Mouse (Mus musculus) monocyte, adult 5-6 weeks (primary cell): ENCODE data around the gene C130050O18Rik. TPM values are rescaled to one million over a fixed set of nuclear protein-coding genes. Genes with fewer than 3 reads are reported as not detected.

Experiments
- ATAC-seq: fragments of 153-309, 156-312 bp; replicated peaks from 2 replicates; pipeline ENCODE4 v1.8.0; 2017; ENCODE audit warnings: mild to moderate bottlenecking; ENCODE audit not compliant: low TSS enrichment, insufficient number of reproducible peaks, severe bottlenecking, poor library complexity, low FRiP score
- total RNA-seq: library from RNA; stranded (forward); fragments of 200-1000, 200-491, 200-594 nt; gene quantifications from 3 replicates; pipeline ENCODE4 v1.2.3, GENCODE M21; 2017

C130050O18Rik gene
- total RNA-seq, 1 experiment from 2014 or later: 32.7 TPM

DNA sequence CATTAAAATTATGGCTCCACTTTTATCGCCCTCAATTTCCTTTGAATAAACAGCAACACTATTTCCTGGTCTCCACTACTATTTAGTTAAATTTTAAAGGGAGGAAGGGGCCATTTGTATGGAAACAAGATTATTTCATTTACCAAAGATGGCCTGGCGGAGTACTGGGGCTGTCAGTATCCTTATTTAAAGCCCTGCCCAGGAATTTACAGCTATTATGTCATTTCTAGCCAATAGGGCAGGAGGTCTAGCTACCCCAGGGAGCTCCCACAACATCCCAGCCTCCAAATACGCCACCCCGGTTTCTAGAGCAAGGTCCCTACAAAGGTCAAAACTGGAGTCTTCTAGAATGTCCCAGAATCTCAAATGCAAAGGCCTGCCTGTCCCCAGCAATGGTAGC, 8.5 kb downstream of the C130050O18Rik start:
- no peak for ATAC-seq

DNA sequence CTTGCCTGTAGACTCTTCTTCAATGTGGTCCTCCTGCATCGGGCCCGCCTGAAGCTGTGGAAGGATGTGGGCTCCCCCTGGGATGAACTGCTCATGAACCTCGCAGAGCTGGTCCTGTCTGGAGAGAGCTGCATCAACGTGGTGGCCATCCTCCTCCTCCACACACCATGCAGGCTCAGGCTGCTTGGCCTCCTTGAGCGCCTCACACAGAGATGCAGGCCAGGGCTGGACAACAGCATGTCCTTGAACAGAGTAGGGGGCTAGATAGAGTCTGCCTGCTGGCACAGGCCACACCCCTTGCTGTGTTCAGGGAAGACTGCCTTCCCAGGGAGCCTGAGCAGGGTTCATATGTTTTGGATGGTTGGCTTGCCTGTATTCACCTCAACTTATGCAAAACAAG, 9.9 kb downstream of the C130050O18Rik start:
- ATAC-seq: no peak

DNA sequence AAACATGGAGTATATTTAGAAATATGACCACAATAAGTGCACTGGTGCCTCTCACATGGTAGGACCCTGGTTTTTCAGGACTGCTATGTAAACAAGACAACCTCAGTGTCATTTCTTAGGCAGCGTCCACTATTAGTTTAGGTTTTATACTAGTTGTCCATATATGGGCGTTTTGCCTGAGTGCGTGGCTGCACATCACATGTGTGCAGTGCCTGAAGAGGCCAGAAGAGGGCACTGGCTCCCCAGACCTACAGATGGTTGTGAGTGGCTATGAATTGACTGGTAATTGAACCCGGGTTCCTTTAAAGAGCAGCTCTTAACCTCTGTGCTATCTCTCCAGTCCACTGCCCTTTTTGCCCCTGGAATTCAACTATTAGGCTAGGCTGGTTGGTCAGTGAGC, 11.9 kb downstream of the C130050O18Rik start:
- no peak; the same call in 1 of the 2 replicates for ATAC-seq

DNA sequence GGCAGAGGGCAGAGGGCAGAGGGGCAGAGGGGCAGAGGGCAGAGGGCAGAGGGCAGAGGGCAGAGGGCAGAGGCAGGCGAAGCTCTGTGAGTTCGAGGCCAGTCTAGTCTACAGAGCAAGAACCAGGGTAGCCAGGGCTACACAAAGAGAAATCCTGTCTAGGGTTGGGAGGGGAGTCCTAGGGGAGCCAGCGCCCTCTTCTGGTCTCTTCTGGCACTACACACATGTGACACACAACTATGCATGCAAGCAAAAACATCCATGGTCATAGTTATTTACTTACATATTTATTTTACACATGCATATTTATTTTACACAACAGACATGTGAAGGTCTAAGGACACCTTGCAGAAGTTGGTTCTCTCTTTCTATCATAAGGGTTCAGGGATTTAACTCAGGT, 12.4 kb downstream of the C130050O18Rik start:
- no peak for ATAC-seq

DNA sequence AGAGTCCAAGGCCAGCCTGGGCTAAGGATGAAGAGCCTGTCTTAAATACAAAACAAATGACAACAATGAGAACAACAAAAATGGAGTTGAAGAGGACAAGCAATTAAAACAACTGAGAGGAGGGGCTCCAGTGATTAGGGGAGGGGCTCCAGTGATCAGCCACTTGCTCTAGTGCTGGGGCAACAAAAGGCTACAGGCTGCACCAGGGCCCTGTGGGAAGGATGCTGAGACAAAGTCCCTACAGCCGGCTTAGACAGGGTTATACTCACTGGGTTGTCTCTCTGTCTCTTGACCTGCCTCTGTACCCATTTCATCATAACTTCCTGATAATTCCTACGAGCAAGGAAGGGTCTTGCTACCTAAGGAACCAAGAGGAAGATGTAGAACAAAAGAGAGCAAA, 13.0 kb downstream of the C130050O18Rik start:
- ATAC-seq: no peak

DNA sequence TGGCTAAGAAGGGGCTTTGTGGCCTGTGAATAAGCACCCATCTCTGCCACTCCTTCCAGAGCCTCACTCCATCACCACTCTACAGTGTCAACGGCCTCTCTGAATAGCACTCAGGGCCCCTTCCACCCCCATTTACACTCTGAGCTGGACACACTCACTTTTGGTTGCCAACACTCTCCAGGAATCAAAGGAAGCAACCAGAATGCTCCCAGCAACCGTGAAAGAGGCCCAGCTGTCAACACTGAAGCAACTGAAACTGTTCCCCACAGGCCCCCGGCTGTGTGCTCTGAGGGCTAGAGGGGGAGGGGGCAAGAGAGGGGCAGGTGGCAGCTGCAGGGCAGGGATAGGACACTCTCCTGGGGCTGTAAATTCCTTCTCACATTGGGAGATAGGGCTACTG, 13.6 kb downstream of the C130050O18Rik start:
- no peak for ATAC-seq

DNA sequence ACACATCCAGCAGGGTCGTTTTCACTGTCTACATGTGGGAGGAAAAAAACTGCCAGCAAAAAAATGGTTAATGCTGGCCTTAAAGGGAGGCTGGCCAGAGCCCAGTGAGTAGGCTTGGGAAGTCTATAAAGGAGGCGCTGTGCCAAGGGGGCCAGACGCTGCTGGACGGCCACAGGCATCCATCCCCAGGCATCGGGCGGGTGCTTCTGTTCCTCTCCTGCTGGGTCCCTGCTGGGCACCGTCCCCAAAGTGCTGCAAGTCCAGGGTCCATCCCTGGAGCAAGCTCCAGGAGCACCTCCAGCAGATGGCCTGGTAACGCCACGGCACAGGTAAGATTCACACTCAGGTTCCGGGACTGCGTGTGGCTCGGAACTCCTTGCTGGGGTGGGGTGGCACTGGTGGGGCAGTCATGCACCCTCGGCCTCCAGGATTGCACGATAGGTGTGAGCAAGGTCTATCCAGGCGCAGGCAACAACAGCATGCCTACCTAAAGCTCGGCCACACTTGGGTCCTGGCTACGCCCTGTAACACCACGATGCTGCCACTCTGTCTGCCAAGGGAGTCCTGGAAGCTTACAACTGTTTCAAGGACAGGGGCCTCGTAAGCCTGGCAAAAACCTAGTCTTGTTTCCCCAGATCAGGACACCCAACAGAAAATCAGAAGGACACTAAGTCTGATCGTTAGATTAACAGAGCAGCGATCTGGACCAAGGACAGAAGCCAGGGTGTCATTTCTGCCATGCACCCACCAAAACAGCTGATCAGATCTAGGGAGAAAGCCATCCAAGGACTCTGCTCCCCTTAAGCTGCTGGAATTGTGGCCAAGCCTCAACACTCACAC, 18.2 kb downstream of the C130050O18Rik start, which contains the start of gene Gper1:
Gene Gper1 (plus strand): TSS at position 126 of the 840 bp plus-strand sequence.
- no peak for ATAC-seq

DNA sequence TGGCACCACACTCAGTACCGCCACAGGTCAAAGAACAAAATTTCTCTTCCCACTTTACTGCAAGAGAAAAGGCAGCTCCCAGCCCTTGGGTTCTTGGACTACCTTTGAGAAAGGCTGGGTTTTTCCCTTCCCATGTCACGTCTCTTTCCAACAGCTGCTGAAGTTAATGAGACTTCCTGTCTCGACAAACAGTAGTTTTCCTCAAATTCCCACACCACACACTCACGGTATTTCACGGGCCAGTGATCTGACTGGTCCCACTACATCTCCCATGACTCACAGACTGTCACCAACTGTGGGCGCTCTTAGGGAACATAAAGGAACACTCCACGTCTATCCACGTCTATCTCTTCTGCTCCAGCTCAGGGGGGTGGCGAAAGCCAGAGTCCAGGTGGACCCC, 20.1 kb downstream of the C130050O18Rik start:
- ATAC-seq: no peak

DNA sequence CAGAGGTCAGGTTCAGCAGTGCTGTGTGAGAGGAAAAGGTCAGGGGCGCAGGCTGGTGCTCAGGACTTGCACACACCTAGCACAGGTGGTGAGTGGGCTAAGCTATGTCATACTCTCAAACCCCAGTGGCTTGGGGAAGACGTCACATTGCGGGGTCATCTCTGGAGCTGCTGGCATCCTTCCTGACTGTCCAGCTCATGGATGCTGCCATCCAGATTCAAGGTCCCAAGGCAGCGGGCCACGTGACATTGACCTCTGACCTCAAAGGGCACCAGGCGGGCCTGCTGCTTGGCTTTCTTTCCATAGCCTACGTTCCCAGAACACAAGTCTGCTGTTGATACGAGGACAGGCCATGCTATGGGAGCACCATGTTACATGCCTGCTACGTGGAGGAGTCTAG, 21.9 kb downstream of the C130050O18Rik start:
- no peak for ATAC-seq

DNA sequence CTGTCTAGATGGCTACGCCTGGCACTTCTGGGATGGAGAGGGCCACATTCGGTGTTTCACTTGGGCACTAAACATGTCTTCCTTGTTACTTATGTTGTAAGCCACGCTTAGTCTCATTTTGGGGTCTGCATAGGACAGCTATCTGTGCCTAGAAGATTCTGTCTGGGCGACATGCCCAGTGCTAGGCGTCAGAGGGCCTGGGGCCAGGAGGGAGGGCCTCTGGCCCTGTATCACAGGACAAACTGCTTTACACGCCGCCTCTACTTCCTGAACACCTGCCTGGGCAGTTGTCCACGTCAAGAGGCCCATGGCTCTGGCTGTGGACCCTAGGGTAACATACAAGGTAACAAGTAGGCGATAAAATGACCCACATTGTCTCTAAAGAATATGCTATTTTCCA, 22.9 kb downstream of the C130050O18Rik start:
- no peak for ATAC-seq

DNA sequence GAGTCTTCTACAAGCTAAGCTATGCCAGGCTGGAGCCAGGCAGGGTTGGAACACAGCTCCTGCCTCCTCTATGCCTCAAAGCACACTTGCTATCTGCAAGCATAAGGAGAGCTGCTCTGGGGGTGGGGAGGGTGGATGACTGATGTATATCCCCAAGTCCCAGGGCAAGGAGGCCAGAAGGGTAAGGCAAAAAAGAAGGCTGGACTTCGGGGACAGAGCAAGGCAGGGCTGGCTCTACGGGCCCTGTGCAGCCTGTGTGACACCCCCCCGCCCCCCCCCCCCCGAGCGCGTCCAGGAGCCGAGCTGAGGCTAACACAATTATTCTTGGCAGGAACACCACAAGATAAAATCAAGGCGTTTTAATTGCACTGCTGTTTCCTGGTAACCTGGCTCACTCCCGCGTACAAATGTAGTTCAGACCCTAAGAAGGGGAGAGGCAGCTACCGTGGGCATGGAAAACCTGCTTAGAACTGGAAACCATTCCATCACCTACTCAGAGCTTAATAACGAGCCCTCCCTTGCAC, 24.8 kb downstream of the C130050O18Rik start:
- ATAC-seq: no peak

DNA sequence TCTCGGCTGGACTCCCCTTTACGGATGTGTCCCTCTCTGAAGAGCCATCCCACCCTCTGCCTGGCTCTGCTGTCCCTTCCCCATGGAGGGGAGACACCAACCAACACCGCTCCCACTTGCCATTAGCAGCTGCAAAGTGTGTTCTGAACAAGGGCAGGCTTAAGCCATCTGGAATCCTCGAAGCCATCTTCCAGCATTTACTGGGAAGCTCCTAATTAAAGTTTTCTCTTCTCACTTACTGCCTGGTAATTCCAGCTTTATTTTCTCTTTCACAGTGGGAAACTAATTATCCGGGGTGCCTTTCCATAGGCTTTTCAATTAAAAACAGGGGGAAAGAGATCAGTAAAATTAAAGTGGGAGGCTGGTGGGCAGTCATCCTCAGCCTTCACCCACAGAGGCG, 27.3 kb downstream of the C130050O18Rik start:
- no peak for ATAC-seq

DNA sequence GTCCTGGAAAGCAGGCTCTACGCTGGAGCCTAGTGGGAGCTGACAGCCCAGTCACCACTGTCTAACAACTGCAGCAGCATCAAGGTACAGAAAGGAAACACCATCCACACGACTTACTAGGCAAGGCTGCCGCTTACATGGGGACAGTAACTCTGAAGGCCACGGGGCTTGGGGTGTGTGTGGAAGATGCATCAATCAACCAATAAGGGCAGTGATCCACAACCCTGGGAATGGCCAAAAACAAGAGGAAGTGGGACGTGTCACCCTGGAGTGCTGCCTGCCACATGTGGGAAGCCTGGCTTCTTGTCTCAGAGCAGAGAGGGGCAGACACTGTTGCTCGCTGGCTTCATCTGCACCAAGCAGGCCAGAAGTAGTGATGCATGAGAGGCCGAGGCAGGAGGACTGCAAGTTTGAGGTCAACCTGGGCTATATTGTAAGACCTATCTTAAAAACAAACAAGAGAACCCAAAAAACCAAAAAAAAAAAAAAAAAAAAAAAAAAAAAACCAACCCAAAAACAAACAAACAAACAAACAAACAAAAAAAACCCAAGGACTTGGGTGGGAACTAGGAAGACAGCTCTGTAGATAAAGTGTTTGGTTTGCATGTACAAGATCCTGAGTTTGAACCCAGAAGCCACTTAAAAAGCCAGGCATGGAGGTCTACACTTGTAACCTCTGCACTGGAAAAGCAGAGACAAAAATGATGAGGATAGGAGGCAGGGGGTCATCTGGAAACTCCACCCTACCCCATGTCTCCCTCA, 27.8 kb downstream of the C130050O18Rik start:
- no peak for ATAC-seq

DNA sequence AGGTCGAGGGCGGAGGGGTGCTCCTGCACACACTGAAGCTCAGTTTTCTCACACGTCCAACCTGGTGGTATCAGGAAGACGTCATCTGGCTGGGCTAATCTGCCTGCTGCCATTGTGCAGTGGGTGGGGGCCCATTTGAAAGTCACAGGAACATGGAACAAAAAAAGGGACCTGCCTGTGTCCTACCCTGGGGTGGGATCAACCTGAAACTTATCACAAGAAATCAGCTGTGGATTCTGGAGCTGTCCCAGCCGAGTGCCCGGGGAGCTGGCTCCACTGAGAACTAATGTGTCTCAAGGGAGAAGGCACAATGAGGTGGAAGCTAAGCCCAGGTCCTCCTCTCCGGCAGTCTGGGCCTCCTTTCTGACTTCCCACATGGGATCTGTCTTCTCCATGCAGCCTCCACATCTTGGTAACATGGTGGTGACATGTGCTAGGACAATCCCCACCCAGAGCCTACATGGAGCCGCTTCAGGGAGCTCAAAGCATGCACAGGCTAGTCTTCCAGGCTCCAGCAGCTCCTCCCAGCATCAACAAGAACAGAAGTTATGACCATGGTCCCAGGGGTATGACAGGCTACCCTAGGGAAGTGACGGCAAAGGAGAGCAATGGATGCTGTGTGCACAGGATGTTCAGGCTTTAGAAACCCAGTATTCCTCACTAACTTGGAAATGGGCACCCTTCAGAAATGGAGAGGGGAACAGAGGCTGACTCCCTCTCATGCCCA, 28.9 kb downstream of the C130050O18Rik start:
- no peak for ATAC-seq

DNA sequence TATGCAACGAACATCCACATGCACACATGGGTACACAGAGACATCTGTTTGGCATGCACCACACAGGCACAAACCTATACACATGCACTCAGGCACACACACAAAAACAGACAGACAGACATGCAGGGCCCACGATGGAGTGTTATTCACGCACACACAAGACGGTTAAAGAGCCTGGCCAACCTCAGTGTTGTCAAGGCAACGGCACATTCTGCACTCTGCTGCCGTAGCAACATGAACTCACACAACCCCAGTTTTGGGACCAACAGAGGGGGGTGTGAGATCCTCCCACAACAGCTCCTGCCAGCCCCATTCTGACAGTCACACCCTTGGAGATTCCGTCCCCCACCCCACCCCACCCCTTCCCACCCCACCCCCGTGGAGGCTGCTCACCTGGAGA, 29.9 kb downstream of the C130050O18Rik start:
- no peak for ATAC-seq

DNA sequence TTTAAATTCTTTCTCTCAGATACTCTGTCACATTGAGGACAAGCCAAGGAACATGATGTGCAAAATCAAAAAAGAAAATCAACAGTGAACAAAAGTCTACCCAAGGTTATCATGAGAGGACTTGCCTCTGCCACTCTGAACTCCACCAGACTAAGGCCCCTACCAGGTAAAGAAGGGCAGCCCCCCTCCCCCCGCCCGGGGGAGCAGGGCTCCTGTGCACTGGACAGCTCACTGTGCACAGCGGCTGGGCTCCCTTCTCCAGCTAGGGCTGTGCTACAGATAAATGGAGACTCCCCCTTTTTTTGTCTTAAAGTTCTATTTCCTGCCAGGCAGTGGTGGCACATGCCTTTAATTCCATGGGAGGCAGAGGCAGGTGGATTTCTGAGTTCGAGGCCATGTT, 32.7 kb downstream of the C130050O18Rik start:
- ATAC-seq: no peak

DNA sequence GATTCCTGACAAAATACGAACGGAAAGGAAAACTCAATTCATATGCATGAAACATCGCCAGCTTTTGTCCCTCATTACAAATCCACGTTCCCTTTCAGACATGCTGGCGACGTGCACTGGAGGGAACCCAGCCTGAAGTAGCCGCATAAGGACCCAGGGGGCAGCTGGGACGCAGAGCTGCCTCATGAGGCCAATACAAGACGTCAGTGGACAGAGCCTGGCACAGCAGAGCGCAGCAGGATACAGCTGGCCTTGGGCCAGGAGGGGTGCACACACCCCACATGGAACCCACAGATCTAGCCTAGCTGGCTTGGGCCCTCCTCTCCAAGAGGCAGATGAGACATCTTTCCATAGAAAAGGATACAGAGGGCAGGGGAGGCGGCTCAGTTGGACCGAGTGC, 33.4 kb downstream of the C130050O18Rik start:
- no peak for ATAC-seq

DNA sequence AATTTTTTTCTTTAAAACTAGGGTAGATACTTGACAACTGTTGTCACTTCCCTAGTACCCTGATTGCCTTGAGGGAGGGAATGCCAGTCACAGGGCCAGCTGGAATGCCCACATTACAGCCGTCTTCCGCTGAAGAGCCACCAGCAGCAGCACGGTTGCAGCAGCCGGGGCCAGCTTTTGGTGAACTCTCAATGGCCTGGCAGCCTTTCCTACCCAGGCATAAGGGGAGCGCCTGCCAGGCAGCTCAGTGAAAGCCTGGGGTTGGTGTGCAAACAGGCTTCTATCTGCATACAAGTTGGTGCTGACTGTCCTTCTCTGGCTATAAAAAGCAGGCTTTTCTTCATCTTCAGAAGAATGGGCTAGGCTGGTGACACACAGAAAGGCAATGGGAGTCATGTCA, 35.4 kb downstream of the C130050O18Rik start:
- no peak for ATAC-seq
